Mouse (Mus musculus) lung, postnatal 36 days (tissue): ENCODE results near the gene Prdx6.
A peak's percentile ranks its signal among the peaks of the same experiment; 100 is the strongest.
"Not testable (repeated sequence)": the region's sequence is repeated elsewhere in the genome, so short reads cannot be mapped to it uniquely, and the experiment has no call there.

ENCODE experiments used
- DNase-seq: peaks from one replicate; pipeline ENCODE4 v3.0.0; 2022; ENCODE audit warnings: mixed read lengths

Prdx6 gene

GRCm38 (mm10) chr1:161250031-161250603 is 902 bp downstream of the Prdx6 start:
- DNase-seq: peak; percentile 72

GRCm38 (mm10) chr1:161249442-161249841 is 1.6 kb downstream of the Prdx6 start:
- no peak for DNase-seq

- no peak for DNase-seq
These were observed 2.3 kb downstream of the Prdx6 start for GRCm38 (mm10) chr1:161248685-161249084.

- peak; percentile 56 for DNase-seq
These were observed 3.1 kb downstream of the Prdx6 start for GRCm38 (mm10) chr1:161247643-161248580.

GRCm38 (mm10) chr1:161247176-161247575 is 3.8 kb downstream of the Prdx6 start:
- no peak for DNase-seq

- DNase-seq: no peak
These were observed 13.3 kb downstream of the Prdx6 start for GRCm38 (mm10) chr1:161237750-161238149.

GRCm38 (mm10) chr1:161237339-161237738 is 13.7 kb downstream of the Prdx6 start:
- DNase-seq: no peak

- DNase-seq: no peak
These were observed 17.7 kb downstream of the Prdx6 start for GRCm38 (mm10) chr1:161233226-161233839.

- DNase-seq: no peak
These were observed 18.8 kb downstream of the Prdx6 start for GRCm38 (mm10) chr1:161232181-161232580.

- DNase-seq: peak; percentile 59
These were observed 26.2 kb downstream of the Prdx6 start for GRCm38 (mm10) chr1:161224837-161225236.

- DNase-seq: no peak
These were observed 31.2 kb downstream of the Prdx6 start for GRCm38 (mm10) chr1:161219816-161220215.

GRCm38 (mm10) chr1:161214465-161214864 is 36.6 kb downstream of the Prdx6 start:
- DNase-seq: peak; percentile 45

GRCm38 (mm10) chr1:161199856-161200255 is 51.2 kb downstream of the Prdx6 start:
- DNase-seq: no peak

GRCm38 (mm10) chr1:161196364-161196763 is 54.7 kb downstream of the Prdx6 start:
- DNase-seq: not testable (repeated sequence)

GRCm38 (mm10) chr1:161195541-161196351 is 55.3 kb downstream of the Prdx6 start:
- peak; percentile 89 for DNase-seq

GRCm38 (mm10) chr1:161190253-161190910 is 60.6 kb downstream of the Prdx6 start:
- no peak for DNase-seq
